Mouse (Mus musculus): ENCODE measurements around the gene AC124502.3. TPM values are rescaled to one million over a fixed set of nuclear protein-coding genes. Genes with fewer than 3 reads are reported as not detected.

The AC124502.3 gene
- polyA plus RNA-seq, 1 experiment from 2014 or later: 2.0 TPM

DNA sequence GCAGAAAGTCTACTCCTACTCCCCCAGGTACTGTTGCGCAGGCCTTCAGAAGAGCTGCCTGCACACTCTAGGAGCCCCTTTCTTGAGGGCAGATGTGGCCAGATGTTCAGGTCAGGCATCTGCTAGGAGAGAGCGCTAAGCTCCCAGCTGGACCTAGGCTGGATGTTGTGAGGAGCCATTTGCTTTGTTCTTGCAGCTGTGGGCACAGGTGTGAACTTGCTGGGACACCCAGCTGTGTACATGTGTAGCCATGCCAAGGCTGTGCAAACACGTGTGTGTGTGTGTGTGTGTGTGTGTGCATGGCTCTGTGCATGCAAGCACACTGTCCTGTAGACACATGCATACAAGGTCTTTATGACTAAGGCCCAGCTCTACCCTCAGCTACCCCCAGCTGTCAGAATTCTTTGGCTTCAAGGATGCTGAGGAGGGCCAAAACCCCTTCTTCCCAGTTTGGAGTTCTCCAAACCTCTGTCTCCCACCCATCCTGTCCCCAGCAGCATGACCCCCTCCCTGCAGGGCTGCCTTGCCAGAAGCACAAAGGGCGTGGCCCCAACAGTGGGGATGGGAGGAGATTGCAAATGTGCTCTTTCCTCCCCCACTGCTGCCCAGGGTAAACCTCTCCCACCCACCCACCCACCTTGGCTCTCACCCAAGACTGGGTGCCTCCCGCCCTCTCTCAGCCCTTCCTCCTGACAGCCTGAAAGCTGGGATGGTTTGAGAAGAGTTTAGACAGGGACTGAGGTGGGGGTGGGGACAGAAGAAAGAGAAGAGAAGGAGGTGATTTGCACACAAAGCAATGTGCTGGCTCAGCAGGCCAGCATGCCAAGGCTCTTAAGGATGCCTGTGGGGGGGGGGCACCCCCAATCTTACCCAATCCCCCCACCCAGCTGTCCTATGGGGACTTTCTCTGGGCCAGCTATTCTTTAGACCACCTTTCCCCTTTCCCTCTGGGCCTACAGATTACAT, 22.0 kb downstream of the AC124502.3 start:
- 29% methylated on average over 5 of the region's 5 CpGs for WGBS
- peak overlapping the region; percentile 18; the same call in 1 of the 2 replicates for H3K27ac ChIP-seq (replicated peaks; ENCODE audit: low read depth, low read length)
- no peaks in the 10 kb centered on the region for H3K9me3 ChIP-seq (ENCODE audit: control insufficient read depth, low read length)
- no peaks in the 10 kb centered on the region for H3K36me3 ChIP-seq (ENCODE audit: control insufficient read depth, insufficient read depth, low read length)
- ATAC-seq (ENCODE audit: insufficient number of reproducible peaks, low FRiP score, low TSS enrichment, low read depth) (peak; percentile 48), DNase-seq (ENCODE audit: low spot score) (peak; percentile 69)
- H3K4me3 ChIP-seq (ENCODE audit: low read depth, low read length): no peak overlapping the region
- no peaks in the 10 kb centered on the region for H3K27me3 ChIP-seq (ENCODE audit: control insufficient read depth, insufficient read depth, low read length)
- no peak overlapping the region for H3K9ac ChIP-seq (ENCODE audit: low read length)
- H3K4me1 ChIP-seq (ENCODE audit: control insufficient read depth, insufficient read depth, low read length): peaks cover 47% of the 10 kb centered on the region
- H3K4me2 ChIP-seq (ENCODE audit: low read depth, severe bottlenecking): no peak overlapping the region

GRCm38 (mm10) chr19:5062041-5062440, 23.4 kb downstream of the AC124502.3 start:
- H3K4me1 ChIP-seq (ENCODE audit: control insufficient read depth, insufficient read depth, low read length): peaks cover 42% of the 10 kb centered on the region
- H3K4me3 ChIP-seq (ENCODE audit: low read depth, low read length): no peak overlapping the region
- no peaks in the 10 kb centered on the region for H3K36me3 ChIP-seq (ENCODE audit: control insufficient read depth, insufficient read depth, low read length)
- DNase-seq (ENCODE audit: low spot score) (no peak), ATAC-seq (ENCODE audit: insufficient number of reproducible peaks, low FRiP score, low TSS enrichment, low read depth) (no peak)
- no peak overlapping the region for H3K27ac ChIP-seq (replicated peaks; ENCODE audit: low read depth, low read length)
- H3K27me3 ChIP-seq (ENCODE audit: control insufficient read depth, insufficient read depth, low read length): no peaks in the 10 kb centered on the region
- H3K9ac ChIP-seq (ENCODE audit: low read length): no peak overlapping the region
- H3K4me2 ChIP-seq (ENCODE audit: low read depth, severe bottlenecking): no peak overlapping the region
- H3K9me3 ChIP-seq (ENCODE audit: control insufficient read depth, low read length): no peaks in the 10 kb centered on the region
- WGBS: 84% methylated on average over 5 of the region's 5 CpGs

DNA sequence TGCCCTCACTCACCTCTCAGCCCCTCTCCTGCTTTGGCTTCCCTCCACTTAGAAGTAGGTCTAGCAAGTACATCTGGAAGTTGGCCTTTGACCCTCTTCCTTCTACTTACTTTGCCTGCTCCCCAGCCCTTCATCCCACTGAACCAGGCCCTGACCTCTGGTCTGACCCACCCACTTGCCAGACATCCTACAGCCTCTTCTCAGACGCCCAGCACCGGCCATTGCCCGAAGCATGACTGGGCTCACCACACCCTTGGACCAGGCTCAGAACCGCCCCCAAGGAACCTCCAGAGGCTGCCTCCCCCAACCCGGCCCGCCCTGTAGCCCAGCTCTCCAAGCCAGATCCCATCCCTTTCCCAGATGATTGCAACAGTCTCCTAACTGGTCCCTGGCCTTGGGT, 23.8 kb downstream of the AC124502.3 start:
- Histone ChIP-seq H3K27ac (replicated peaks; ENCODE audit: low read depth, low read length) (no peak overlapping the region), H3K27me3 (ENCODE audit: control insufficient read depth, insufficient read depth, low read length) (no peaks in the 10 kb centered on the region), H3K9me3 (ENCODE audit: control insufficient read depth, low read length) (no peaks in the 10 kb centered on the region), H3K4me2 (ENCODE audit: low read depth, severe bottlenecking) (no peak overlapping the region), H3K36me3 (ENCODE audit: control insufficient read depth, insufficient read depth, low read length) (no peaks in the 10 kb centered on the region), H3K4me3 (ENCODE audit: low read depth, low read length) (no peak overlapping the region), H3K9ac (ENCODE audit: low read length) (no peak overlapping the region), H3K4me1 (ENCODE audit: control insufficient read depth, insufficient read depth, low read length) (peaks cover 46% of the 10 kb centered on the region)
- ATAC-seq (ENCODE audit: insufficient number of reproducible peaks, low FRiP score, low TSS enrichment, low read depth) (no peak), DNase-seq (ENCODE audit: low spot score) (no peak)
- 31% methylated on average over 6 of the region's 6 CpGs for WGBS

DNA sequence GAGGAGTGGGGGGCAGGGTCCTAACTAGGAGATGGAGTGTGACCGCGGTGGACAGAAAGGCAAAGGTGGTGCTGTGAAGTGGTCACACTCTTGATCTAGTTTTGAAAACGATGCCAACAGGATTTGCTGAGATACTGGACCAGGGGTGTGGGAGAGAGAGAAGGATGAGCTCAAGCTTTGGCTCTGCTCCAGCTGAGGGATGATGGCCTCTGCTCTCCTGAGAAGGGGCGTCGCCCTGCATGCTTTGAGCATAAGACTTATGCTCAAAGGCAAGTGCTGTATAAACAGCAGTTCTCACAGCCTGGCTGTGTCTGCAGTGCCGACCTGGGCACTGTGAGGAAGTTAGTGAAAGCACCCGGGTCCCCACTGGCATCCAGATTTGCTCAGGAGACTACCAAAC, 26.4 kb downstream of the AC124502.3 start:
- Histone ChIP-seq H3K4me3 (ENCODE audit: low read depth, low read length) (no peak overlapping the region), H3K4me1 (ENCODE audit: control insufficient read depth, insufficient read depth, low read length) (peaks cover 49% of the 10 kb centered on the region), H3K9ac (ENCODE audit: low read length) (no peak overlapping the region), H3K27me3 (ENCODE audit: control insufficient read depth, insufficient read depth, low read length) (0 out of 2 replicates have a peak, but pooled peaks cover 2% of the 10 kb centered on the region), H3K36me3 (ENCODE audit: control insufficient read depth, insufficient read depth, low read length) (no peaks in the 10 kb centered on the region), H3K27ac (replicated peaks; ENCODE audit: low read depth, low read length) (no peak overlapping the region), H3K4me2 (ENCODE audit: low read depth, severe bottlenecking) (no peak overlapping the region), H3K9me3 (ENCODE audit: control insufficient read depth, low read length) (no peaks in the 10 kb centered on the region)
- WGBS: 70% methylated on average over 7 of the region's 7 CpGs
- ATAC-seq (ENCODE audit: insufficient number of reproducible peaks, low FRiP score, low TSS enrichment, low read depth): no peak
- no peak for DNase-seq (ENCODE audit: low spot score)

GRCm38 (mm10) chr19:5067040-5067799, 28.5 kb downstream of the AC124502.3 start:
- Histone ChIP-seq H3K27me3 (ENCODE audit: control insufficient read depth, insufficient read depth, low read length) (0 out of 2 replicates have a peak, but pooled peaks cover 2% of the 10 kb centered on the region), H3K36me3 (ENCODE audit: control insufficient read depth, insufficient read depth, low read length) (no peaks in the 10 kb centered on the region; the same call in 1 of the 2 replicates), H3K4me3 (ENCODE audit: low read depth, low read length) (peak overlapping the region; percentile 57), H3K27ac (replicated peaks; ENCODE audit: low read depth, low read length) (peak overlapping the region; percentile 87), H3K9ac (ENCODE audit: low read length) (peak overlapping the region; percentile 77), H3K9me3 (ENCODE audit: control insufficient read depth, low read length) (no peaks in the 10 kb centered on the region), H3K4me2 (ENCODE audit: low read depth, severe bottlenecking) (peak overlapping the region; percentile 99), H3K4me1 (ENCODE audit: control insufficient read depth, insufficient read depth, low read length) (peaks cover 53% of the 10 kb centered on the region)
- ATAC-seq (ENCODE audit: insufficient number of reproducible peaks, low FRiP score, low TSS enrichment, low read depth) (no peak), DNase-seq (ENCODE audit: low spot score) (peak; percentile 47)
- 6% methylated on average over 15 of the region's 15 CpGs for WGBS

DNA sequence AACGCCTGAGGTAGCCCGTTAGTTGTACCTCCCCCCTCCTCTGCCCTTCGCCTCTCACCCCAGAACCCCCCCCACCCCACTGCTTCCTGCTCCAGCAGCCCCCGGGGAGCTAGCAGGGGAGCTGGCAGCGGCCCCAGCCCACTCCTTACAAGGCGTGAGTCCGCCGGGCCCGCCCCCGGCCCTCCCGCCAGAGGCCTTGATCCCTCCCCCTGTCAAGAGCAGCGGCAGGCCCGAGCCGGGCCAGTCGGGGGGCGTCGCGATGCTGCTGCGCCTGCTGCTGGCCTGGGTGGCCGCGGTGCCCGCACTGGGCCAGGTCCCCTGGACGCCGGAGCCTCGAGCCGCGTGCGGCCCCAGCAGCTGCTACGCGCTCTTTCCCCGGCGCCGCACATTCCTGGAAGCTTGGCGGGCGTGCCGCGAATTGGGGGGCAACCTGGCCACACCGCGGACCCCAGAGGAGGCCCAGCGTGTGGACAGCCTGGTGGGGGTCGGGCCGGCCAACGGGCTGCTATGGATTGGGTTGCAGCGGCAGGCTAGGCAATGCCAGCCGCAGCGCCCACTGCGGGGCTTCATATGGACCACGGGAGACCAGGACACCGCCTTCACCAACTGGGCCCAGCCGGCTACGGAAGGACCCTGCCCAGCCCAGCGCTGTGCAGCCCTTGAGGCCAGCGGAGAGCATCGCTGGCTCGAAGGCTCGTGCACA, 29.3 kb downstream of the AC124502.3 start, which contains the start of gene Cd248:
Cd248 (plus strand) TSS at position 212 of the 703 bp plus-strand sequence.
- Histone ChIP-seq H3K4me1 (ENCODE audit: control insufficient read depth, insufficient read depth, low read length) (peaks cover 47% of the 10 kb centered on the region), H3K27me3 (ENCODE audit: control insufficient read depth, insufficient read depth, low read length) (0 out of 2 replicates have a peak, but pooled peaks cover 2% of the 10 kb centered on the region), H3K36me3 (ENCODE audit: control insufficient read depth, insufficient read depth, low read length) (no peaks in the 10 kb centered on the region; the same call in 1 of the 2 replicates), H3K9me3 (ENCODE audit: control insufficient read depth, low read length) (no peaks in the 10 kb centered on the region), H3K27ac (replicated peaks; ENCODE audit: low read depth, low read length) (peak within 1 kb of the TSS; percentile 87), H3K9ac (ENCODE audit: low read length) (peak within 1 kb of the TSS; percentile 77), H3K4me3 (ENCODE audit: low read depth, low read length) (peak within 1 kb of the TSS; percentile 57), H3K4me2 (ENCODE audit: low read depth, severe bottlenecking) (peak within 1 kb of the TSS; percentile 99)
- DNase-seq (ENCODE audit: low spot score): peak; percentile 79
- 1% methylated on average over 51 of the region's 56 CpGs for WGBS
- ATAC-seq (ENCODE audit: insufficient number of reproducible peaks, low FRiP score, low TSS enrichment, low read depth): no peak

- no peak overlapping the region; the same call in 1 of the 2 replicates for H3K27ac ChIP-seq (replicated peaks; ENCODE audit: low read depth, low read length)
- ATAC-seq (ENCODE audit: insufficient number of reproducible peaks, low FRiP score, low TSS enrichment, low read depth): no peak
- peaks cover 47% of the 10 kb centered on the region for H3K4me1 ChIP-seq (ENCODE audit: control insufficient read depth, insufficient read depth, low read length)
Observed at GRCm38 (mm10) chr19:5068570-5069234, 30.0 kb downstream of the AC124502.3 start.

More at GRCm38 (mm10) chr19:5068570-5069234, 30.0 kb downstream of the AC124502.3 start:
- Histone ChIP-seq H3K9me3 (ENCODE audit: control insufficient read depth, low read length) (no peaks in the 10 kb centered on the region), H3K9ac (ENCODE audit: low read length) (peak overlapping the region; percentile 77), H3K27me3 (ENCODE audit: control insufficient read depth, insufficient read depth, low read length) (0 out of 2 replicates have a peak, but pooled peaks cover 2% of the 10 kb centered on the region), H3K4me2 (ENCODE audit: low read depth, severe bottlenecking) (peak overlapping the region; percentile 99), H3K36me3 (ENCODE audit: control insufficient read depth, insufficient read depth, low read length) (no peaks in the 10 kb centered on the region; the same call in 1 of the 2 replicates), H3K4me3 (ENCODE audit: low read depth, low read length) (peak overlapping the region; percentile 57)
- no peak for DNase-seq (ENCODE audit: low spot score)
- WGBS: 38% methylated on average over 21 of the region's 21 CpGs

Measured in limb, embryonic 11.5 days (tissue).